Mouse (Mus musculus): ENCODE measurements around the gene Runx2. TPM values are rescaled to one million over a fixed set of nuclear protein-coding genes. Genes with fewer than 3 reads are reported as not detected.

Runx2 gene
- total and polyA plus RNA-seq, 2 experiments from 2014 or later, result 0.83 to 1.5 TPM

- Histone ChIP-seq H3K4me1 (ENCODE audit: insufficient read depth, low read length) (no peaks in the 10 kb centered on the region; the same call in 1 of the 2 replicates), H3K9me3 (ENCODE audit: low read length) (no peaks in the 10 kb centered on the region), H3K4me3 (ENCODE audit: low read length) (no peak overlapping the region), H3K36me3 (ENCODE audit: insufficient read depth, low read length) (no peaks in the 10 kb centered on the region), H3K9ac (replicated peaks; ENCODE audit: low read length) (no peak overlapping the region), H3K4me2 (ENCODE audit: low read depth, low read length) (no peak overlapping the region), H3K27me3 (ENCODE audit: insufficient read depth, low read length) (no peaks in the 10 kb centered on the region), H3K27ac (no peak overlapping the region)
- no peak for TF ChIP-seq CTCF (IDR thresholded peaks at IDR 0.05; ENCODE audit: low read depth)
- ATAC-seq, result no peak
- 85% methylated on average over 14 of the region's 14 CpGs for WGBS
- no peak for DNase-seq (ENCODE audit: low spot score)
Measured at GRCm38 (mm10) chr17:44633607-44634415, 180.8 kb downstream of the Runx2 start.

- Histone ChIP-seq H3K4me3 (ENCODE audit: low read length) (no peak overlapping the region), H3K36me3 (ENCODE audit: insufficient read depth, low read length) (no peaks in the 10 kb centered on the region), H3K4me2 (ENCODE audit: low read depth, low read length) (no peak overlapping the region), H3K9me3 (ENCODE audit: low read length) (no peaks in the 10 kb centered on the region), H3K27ac (no peak overlapping the region), H3K27me3 (ENCODE audit: insufficient read depth, low read length) (no peaks in the 10 kb centered on the region), H3K9ac (replicated peaks; ENCODE audit: low read length) (no peak overlapping the region), H3K4me1 (ENCODE audit: insufficient read depth, low read length) (no peaks in the 10 kb centered on the region)
- ATAC-seq (no peak), DNase-seq (ENCODE audit: low spot score) (no peak)
- no peak for TF ChIP-seq CTCF (IDR thresholded peaks at IDR 0.05; ENCODE audit: low read depth)
- WGBS, result 94% methylated on average over 2 of the region's 2 CpGs
Measured at GRCm38 (mm10) chr17:44632941-44633340, 181.7 kb downstream of the Runx2 start.

- H3K4me1 ChIP-seq (ENCODE audit: insufficient read depth, low read length), result no peaks in the 10 kb centered on the region
- no peak for TF ChIP-seq CTCF (IDR thresholded peaks at IDR 0.05; ENCODE audit: low read depth)
- H3K27ac ChIP-seq, result no peak overlapping the region
- no peak overlapping the region for H3K4me2 ChIP-seq (ENCODE audit: low read depth, low read length)
- H3K4me3 ChIP-seq (ENCODE audit: low read length), result no peak overlapping the region
- DNase-seq (ENCODE audit: low spot score), result no peak
- ATAC-seq, result no peak
- WGBS, result 83% methylated on average over 4 of the region's 4 CpGs
- no peak overlapping the region for H3K9ac ChIP-seq (replicated peaks; ENCODE audit: low read length)
- H3K36me3 ChIP-seq (ENCODE audit: insufficient read depth, low read length), result no peaks in the 10 kb centered on the region
- H3K27me3 ChIP-seq (ENCODE audit: insufficient read depth, low read length), result no peaks in the 10 kb centered on the region
- no peaks in the 10 kb centered on the region for H3K9me3 ChIP-seq (ENCODE audit: low read length)
Measured at GRCm38 (mm10) chr17:44632292-44632691, 182.3 kb downstream of the Runx2 start.

GRCm38 (mm10) chr17:44631577-44631976, 183.0 kb downstream of the Runx2 start:
- TF ChIP-seq CTCF (IDR thresholded peaks at IDR 0.05; ENCODE audit: low read depth), result no peak
- H3K27me3 ChIP-seq (ENCODE audit: insufficient read depth, low read length), result no peaks in the 10 kb centered on the region
- H3K4me1 ChIP-seq (ENCODE audit: insufficient read depth, low read length), result no peaks in the 10 kb centered on the region
- no peaks in the 10 kb centered on the region for H3K36me3 ChIP-seq (ENCODE audit: insufficient read depth, low read length)
- H3K4me3 ChIP-seq (ENCODE audit: low read length), result no peak overlapping the region
- no peak overlapping the region for H3K27ac ChIP-seq
- H3K9me3 ChIP-seq (ENCODE audit: low read length), result no peaks in the 10 kb centered on the region
- DNase-seq (ENCODE audit: low spot score) (no peak), ATAC-seq (no peak)
- H3K4me2 ChIP-seq (ENCODE audit: low read depth, low read length), result no peak overlapping the region
- WGBS, result 94% methylated on average over 4 of the region's 4 CpGs
- H3K9ac ChIP-seq (replicated peaks; ENCODE audit: low read length), result no peak overlapping the region

GRCm38 (mm10) chr17:44627317-44627716, 187.3 kb downstream of the Runx2 start:
- no peak for TF ChIP-seq CTCF (IDR thresholded peaks at IDR 0.05; ENCODE audit: low read depth)
- H3K36me3 ChIP-seq (ENCODE audit: insufficient read depth, low read length), result no peaks in the 10 kb centered on the region
- no peaks in the 10 kb centered on the region for H3K9me3 ChIP-seq (ENCODE audit: low read length)
- no peak overlapping the region for H3K4me2 ChIP-seq (ENCODE audit: low read depth, low read length)
- H3K27me3 ChIP-seq (ENCODE audit: insufficient read depth, low read length), result no peaks in the 10 kb centered on the region
- DNase-seq (ENCODE audit: low spot score), result no peak
- WGBS, result 83% methylated on average over 6 of the region's 6 CpGs
- H3K4me3 ChIP-seq (ENCODE audit: low read length), result no peak overlapping the region
- no peaks in the 10 kb centered on the region for H3K4me1 ChIP-seq (ENCODE audit: insufficient read depth, low read length)
- no peak overlapping the region for H3K27ac ChIP-seq
- H3K9ac ChIP-seq (replicated peaks; ENCODE audit: low read length), result no peak overlapping the region
- ATAC-seq, result no peak

- no peak for TF ChIP-seq CTCF (IDR thresholded peaks at IDR 0.05; ENCODE audit: low read depth)
- Histone ChIP-seq H3K4me3 (ENCODE audit: low read length) (no peak overlapping the region), H3K4me2 (ENCODE audit: low read depth, low read length) (no peak overlapping the region), H3K4me1 (ENCODE audit: insufficient read depth, low read length) (no peaks in the 10 kb centered on the region), H3K27me3 (ENCODE audit: insufficient read depth, low read length) (no peaks in the 10 kb centered on the region), H3K9ac (replicated peaks; ENCODE audit: low read length) (no peak overlapping the region), H3K9me3 (ENCODE audit: low read length) (no peaks in the 10 kb centered on the region), H3K27ac (no peak overlapping the region), H3K36me3 (ENCODE audit: insufficient read depth, low read length) (no peaks in the 10 kb centered on the region)
- DNase-seq (ENCODE audit: low spot score), result no peak
- no peak for ATAC-seq
- WGBS, result 76% methylated on average over 2 of the region's 2 CpGs
Measured at GRCm38 (mm10) chr17:44623707-44624106, 190.9 kb downstream of the Runx2 start.

GRCm38 (mm10) chr17:44623271-44623670, 191.3 kb downstream of the Runx2 start:
- H3K9ac ChIP-seq (replicated peaks; ENCODE audit: low read length), result no peak overlapping the region
- H3K9me3 ChIP-seq (ENCODE audit: low read length), result no peaks in the 10 kb centered on the region
- no peaks in the 10 kb centered on the region for H3K27me3 ChIP-seq (ENCODE audit: insufficient read depth, low read length)
- no peaks in the 10 kb centered on the region for H3K36me3 ChIP-seq (ENCODE audit: insufficient read depth, low read length)
- H3K27ac ChIP-seq, result no peak overlapping the region
- ATAC-seq (no peak), DNase-seq (ENCODE audit: low spot score) (no peak)
- WGBS, result 49% methylated on average over 8 of the region's 8 CpGs
- H3K4me1 ChIP-seq (ENCODE audit: insufficient read depth, low read length), result no peaks in the 10 kb centered on the region
- H3K4me2 ChIP-seq (ENCODE audit: low read depth, low read length), result no peak overlapping the region
- TF ChIP-seq CTCF (IDR thresholded peaks at IDR 0.05; ENCODE audit: low read depth), result no peak
- H3K4me3 ChIP-seq (ENCODE audit: low read length), result no peak overlapping the region

All from hindbrain, postnatal 0 days (tissue).